ENCODE assay signal across 9 mouse cellular contexts in the genomic region with DNA sequence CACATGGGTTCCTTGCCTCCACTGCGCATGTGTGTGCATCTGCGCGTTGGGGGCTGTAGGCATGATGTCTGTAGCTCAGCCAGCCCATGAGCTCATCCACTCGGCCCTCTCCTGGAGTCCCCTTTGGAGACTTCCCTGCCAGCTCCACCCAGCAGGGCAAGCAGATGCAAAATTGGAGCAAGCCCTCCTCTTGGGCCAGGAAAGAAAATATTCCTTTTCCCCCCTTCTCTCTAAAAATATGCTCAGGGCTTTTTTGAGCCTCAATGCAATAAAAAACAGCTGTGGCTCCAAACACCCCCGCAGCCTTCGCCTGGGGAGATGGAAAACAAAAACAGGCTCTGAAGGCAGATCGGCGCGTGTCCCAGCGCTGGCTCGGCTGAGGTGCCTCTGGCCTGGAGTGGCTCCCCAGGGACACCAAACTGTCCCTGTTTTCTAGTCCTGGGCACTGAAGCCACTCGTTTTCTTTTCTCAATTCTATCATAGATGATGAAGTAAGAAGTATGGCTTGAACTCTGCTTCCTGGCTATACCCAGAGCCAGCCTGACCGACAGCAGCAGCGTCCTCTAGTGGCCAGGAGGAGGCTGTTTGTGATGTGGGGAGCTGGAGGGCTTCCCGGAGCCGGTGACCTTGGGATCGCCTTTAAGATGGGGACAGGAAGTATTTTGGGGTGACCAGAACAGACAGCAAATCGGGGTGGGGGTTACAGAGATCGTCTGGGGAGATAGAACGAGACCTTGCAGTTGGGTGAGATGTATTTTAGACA.
DNase-seq lines count a peak whose midpoint lies in the region; ATAC-seq and TF ChIP-seq lines count a peak whose summit lies in the region.
"Had no signal": no experiment of that assay in that cellular context is flagged by ENCODE, and none has a peak within 500 bp of the region (broad histone marks: within the 10 kb centered on the region; RNA-seq: fewer than 3 reads in every experiment).

No protein-coding gene starts in this region.

- no peak for ATAC-seq in lung, postnatal 0 days

- no peak overlapping the region for H3K4me3 ChIP-seq in lung, postnatal 0 days (ENCODE audit: low read depth, low read length)

- peaks cover 3% of the 10 kb centered on the region; the same call in 1 of the 2 replicates for H3K4me1 ChIP-seq in lung, postnatal 0 days (ENCODE audit: insufficient read depth, low read depth, low read length)

- H3K9me3 ChIP-seq in lung, postnatal 0 days (ENCODE audit: low read length), result no peaks in the 10 kb centered on the region

- H3K27me3 ChIP-seq in lung, postnatal 0 days (replicated peaks; ENCODE audit: insufficient read depth, low read length), result no peaks in the 10 kb centered on the region

- no peak overlapping the region for H3K27ac ChIP-seq in lung, postnatal 0 days (ENCODE audit: low read length)

- peak; percentile 42 for DNase-seq in adrenal gland, adult 2 months
- DNase-seq in adrenal gland, adult 8-10 months, result no peak
- no peak for DNase-seq in lung, postnatal 0 days (ENCODE audit: low spot score)
- no peak for DNase-seq in lung, adult 18-20 months
- DNase-seq in gastrocnemius, postnatal 36 days, result peak; percentile 70 to 78
- peak; percentile 54 to 60 for DNase-seq in right cerebral cortex, adult 2 months (ENCODE audit: low spot score in 2 of 2)
- no peak for DNase-seq in cerebellum, adult 8-10 months
- no peak for DNase-seq in cerebellum, postnatal 25 days
- DNase-seq: lung, embryonic 14.5 days had no signal

- 80% methylated on average over 20 of the region's 20 CpGs for WGBS in lung, postnatal 0 days

- TF ChIP-seq EP300 in lung, postnatal 0 days (IDR thresholded peaks at IDR 0.05), result no peak

- peak; percentile 45 for TF ChIP-seq CTCF in lung, postnatal 0 days (IDR thresholded peaks at IDR 0.05)

- H3K36me3 ChIP-seq in lung, postnatal 0 days (ENCODE audit: insufficient read depth, low read length), result no peaks in the 10 kb centered on the region

- no peak overlapping the region for H3K9ac ChIP-seq in lung, postnatal 0 days (replicated peaks; ENCODE audit: low read depth)
- H3K9ac ChIP-seq: lung, embryonic 14.5 days had no signal

- intact Hi-C loops in gastrocnemius, postnatal 36 days (cut with DNase I), result no loop called here

- no peak overlapping the region for H3K4me2 ChIP-seq in lung, postnatal 0 days (replicated peaks; ENCODE audit: low read depth, low read length)
- H3K4me2 ChIP-seq: lung, embryonic 14.5 days had no signal

Comparison
In these comparisons a context has a peak if more than half of its experiments do, and no peak if none do; other contexts are left out.
1. DNase-seq: peak in adrenal gland, adult 2 months (single experiment), gastrocnemius, postnatal 36 days (2 of 2) and right cerebral cortex, adult 2 months (2 of 2); none in adrenal gland, adult 8-10 months (single experiment), lung, postnatal 0 days (single experiment), lung, adult 18-20 months (0 of 2), cerebellum, adult 8-10 months (single experiment) and cerebellum, postnatal 25 days (0 of 2).